Comparison of ENCODE assay signal across 20 mouse cellular contexts in the genomic region with DNA sequence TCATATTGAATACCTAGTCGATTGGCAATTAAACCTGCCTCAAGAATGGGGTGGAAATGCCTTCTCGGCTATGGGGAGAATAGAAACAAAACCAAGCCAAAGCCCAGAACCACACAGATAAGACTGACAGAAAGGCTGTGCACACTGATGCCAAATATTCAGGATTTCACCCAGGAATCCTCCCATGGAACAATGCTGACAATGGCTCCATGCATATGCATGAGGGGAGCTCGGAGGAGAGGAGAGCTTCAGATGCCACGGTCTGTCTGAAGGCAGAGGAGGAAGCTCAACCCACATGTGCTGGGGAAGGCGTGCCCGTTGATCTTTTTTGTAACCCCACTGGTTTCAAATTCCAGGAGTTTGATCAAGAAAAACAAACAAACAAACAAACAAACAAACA. TPM values are rescaled to one million over a fixed set of nuclear protein-coding genes. Genes with fewer than 3 reads are reported as not detected.
A peak's percentile ranks its signal among the peaks of the same experiment; 100 is the strongest.
DNase-seq lines count a peak whose midpoint lies in the region; ATAC-seq and TF ChIP-seq lines count a peak whose summit lies in the region.
"Had no signal": no experiment of that assay in that cellular context is flagged by ENCODE, and none has a peak within 500 bp of the region (broad histone marks: within the 10 kb centered on the region; RNA-seq: fewer than 3 reads in every experiment).

No protein-coding gene starts in this region.

- no peaks in the 10 kb centered on the region for H3K9me3 ChIP-seq in hindbrain, embryonic 12.5 days (replicated peaks)
- H3K9me3 ChIP-seq in midbrain, embryonic 14.5 days (ENCODE audit: control insufficient read depth, low read length): no peaks in the 10 kb centered on the region
- H3K9me3 ChIP-seq: embryonic facial prominence, embryonic 12.5 days; heart, embryonic 13.5 days had no signal

- TF ChIP-seq CTCF in layer of hippocampus, adult 2 months (conservative IDR thresholded peaks at IDR 0.05): no peak

- 0 out of 2 replicates have a peak overlapping the region, but pooled peaks have one; percentile 15 for H3K4me2 ChIP-seq in hindbrain, embryonic 12.5 days (replicated peaks)
- H3K4me2 ChIP-seq in midbrain, embryonic 14.5 days (ENCODE audit: low read length): peak overlapping the region; percentile 34
- H3K4me2 ChIP-seq: embryonic facial prominence, embryonic 12.5 days; heart, embryonic 13.5 days; lung, embryonic 14.5 days had no signal

- H3K4me3 ChIP-seq in layer of hippocampus, adult 2 months: no peak overlapping the region
- H3K4me3 ChIP-seq in hindbrain, embryonic 12.5 days: no peak overlapping the region
- no peak overlapping the region for H3K4me3 ChIP-seq in midbrain, embryonic 14.5 days (replicated peaks; ENCODE audit: low read depth, low read length)
- H3K4me3 ChIP-seq: embryonic facial prominence, embryonic 12.5 days; heart, embryonic 13.5 days; megakaryocyte, embryonic 14.5 days had no signal

- no peak overlapping the region for H3K9ac ChIP-seq in hindbrain, embryonic 12.5 days
- H3K9ac ChIP-seq in midbrain, embryonic 14.5 days (replicated peaks; ENCODE audit: low read length): no peak overlapping the region; the same call in 1 of the 2 replicates
- H3K9ac ChIP-seq: embryonic facial prominence, embryonic 12.5 days; heart, embryonic 13.5 days; lung, embryonic 14.5 days had no signal

- H3K36me3 ChIP-seq in hindbrain, embryonic 12.5 days: no peaks in the 10 kb centered on the region
- H3K36me3 ChIP-seq in midbrain, embryonic 14.5 days (ENCODE audit: control insufficient read depth, insufficient read depth, low read length): no peaks in the 10 kb centered on the region
- H3K36me3 ChIP-seq: embryonic facial prominence, embryonic 12.5 days; heart, embryonic 13.5 days had no signal

- H3K27ac ChIP-seq in layer of hippocampus, adult 2 months: peak overlapping the region; percentile 49; the same call in 1 of the 2 replicates
- peak overlapping the region; percentile 50 for H3K27ac ChIP-seq in hindbrain, embryonic 12.5 days
- peak overlapping the region; percentile 80 for H3K27ac ChIP-seq in midbrain, embryonic 14.5 days (replicated peaks; ENCODE audit: low read depth, low read length)
- H3K27ac ChIP-seq: embryonic facial prominence, embryonic 12.5 days; heart, embryonic 13.5 days had no signal

- no peaks in the 10 kb centered on the region for H3K27me3 ChIP-seq in hindbrain, embryonic 12.5 days
- no peaks in the 10 kb centered on the region for H3K27me3 ChIP-seq in midbrain, embryonic 14.5 days (ENCODE audit: control insufficient read depth, insufficient read depth, low read length)
- H3K27me3 ChIP-seq: embryonic facial prominence, embryonic 12.5 days had no signal

- peaks cover 25% of the 10 kb centered on the region for H3K4me1 ChIP-seq in hindbrain, embryonic 12.5 days
- H3K4me1 ChIP-seq in midbrain, embryonic 14.5 days (ENCODE audit: control insufficient read depth, insufficient read depth, low read length): peaks cover 26% of the 10 kb centered on the region
- H3K4me1 ChIP-seq: embryonic facial prominence, embryonic 12.5 days; megakaryocyte, embryonic 14.5 days had no signal

- WGBS in hindbrain, embryonic 12.5 days: 24% methylated on average over 6 of the region's 6 CpGs
- WGBS in midbrain, embryonic 14.5 days: 2% methylated on average over 6 of the region's 6 CpGs

- no peak for DNase-seq in layer of hippocampus, adult 2 months (ENCODE audit: low spot score in 2 of 2)
- DNase-seq in layer of hippocampus, adult 11-12 months (ENCODE audit: low spot score): no peak
- peak; percentile 83 for DNase-seq in midbrain, embryonic 14.5 days
- DNase-seq in adrenal gland, adult 8-10 months: no peak
- DNase-seq in adrenal gland, postnatal 10 days: no peak
- no peak for DNase-seq in right cerebral cortex, postnatal 25 days
- DNase-seq: B cell, adult 2 months; cerebellum, adult 11-12 months; gastrocnemius, postnatal 36 days; kidney, adult 8-10 months; lung, embryonic 14.5 days had no signal

- ATAC-seq in hindbrain, embryonic 12.5 days (ENCODE audit: low FRiP score): peak; percentile 83
- peak; percentile 76 for ATAC-seq in midbrain, embryonic 14.5 days (ENCODE audit: low FRiP score, low TSS enrichment)
- no peak for ATAC-seq in megakaryocyte, adult 5-6 weeks (ENCODE audit: poor library complexity, severe bottlenecking)

RNA-seq across cellular contexts. Expression of gene Gm10188, which starts 7.4 kb away (rescaled TPM):
- total RNA-seq in layer of hippocampus, adult 2 months (2021): not detected
- 0.49 TPM in 1 of 2 replicates, not detected in the other for polyA plus RNA-seq in hindbrain, embryonic 12.5 days (2016; fragmentation: Nextera tagmentation; extraction: Ambion mirVana)
- 0.70 TPM in 1 of 2 replicates, not detected in the other for polyA plus RNA-seq in midbrain, embryonic 14.5 days (2014; fragmentation: Nextera tagmentation; extraction: Ambion mirVana)
- not detected for total RNA-seq in adrenal gland, adult 8-10 months (2022)
- not detected for total RNA-seq in adrenal gland, postnatal 10 days (2021)
- not detected in 2 replicates for total RNA-seq in megakaryocyte, adult 5-6 weeks (2015)
- total RNA-seq in megakaryocyte, adult 5-6 weeks (2017): not detected in 2 replicates
- total RNA-seq: ES-E14; gastrocnemius, postnatal 36 days; hematopoietic stem cell, adult 5-6 weeks had no signal
- polyA plus RNA-seq: embryonic facial prominence, embryonic 12.5 days; heart, embryonic 13.5 days; large intestine, adult 2 months; limb, embryonic 14.5 days; lung, embryonic 14.5 days had no signal

RNA-seq across cellular contexts. Expression of gene AC124108.1, which starts 30.9 kb away (rescaled TPM):
- under 1 TPM; 0.47 to 0.61 TPM for total RNA-seq in layer of hippocampus, adult 2 months (2021)
- 3.6 and 4.1 TPM in 2 replicates for polyA plus RNA-seq in hindbrain, embryonic 12.5 days (2016; fragmentation: Nextera tagmentation; extraction: Ambion mirVana)
- 4.4 and 4.5 TPM in 2 replicates for polyA plus RNA-seq in midbrain, embryonic 14.5 days (2014; fragmentation: Nextera tagmentation; extraction: Ambion mirVana)
- total RNA-seq in adrenal gland, adult 8-10 months (2022): under 1 TPM; 0.10 to 0.17 (median 0.14) TPM
- under 1 TPM in 1 of 2 experiments, not detected in 1; 0.15 TPM for total RNA-seq in adrenal gland, postnatal 10 days (2021)
- not detected in 2 replicates for total RNA-seq in megakaryocyte, adult 5-6 weeks (2015)
- total RNA-seq in megakaryocyte, adult 5-6 weeks (2017): not detected in 2 replicates
- total RNA-seq: gastrocnemius, postnatal 36 days; hematopoietic stem cell, adult 5-6 weeks had no signal
- polyA plus RNA-seq: heart, embryonic 13.5 days; large intestine, adult 2 months had no signal

RNA-seq across cellular contexts. Expression of gene Lemd1, which starts 30.9 kb away (rescaled TPM):
- total RNA-seq in layer of hippocampus, adult 2 months (2021): under 1 TPM; 0.64 to 0.88 TPM
- polyA plus RNA-seq in hindbrain, embryonic 12.5 days (2016; fragmentation: Nextera tagmentation; extraction: Ambion mirVana): 10.8 and 12.7 TPM in 2 replicates
- 21.2 and 23.2 TPM in 2 replicates for polyA plus RNA-seq in midbrain, embryonic 14.5 days (2014; fragmentation: Nextera tagmentation; extraction: Ambion mirVana)
- under 1 TPM in 3 of 4 experiments, not detected in 1; 0.31 to 0.46 (median 0.46) TPM for total RNA-seq in adrenal gland, adult 8-10 months (2022)
- under 1 TPM; 0.27 to 0.36 TPM for total RNA-seq in adrenal gland, postnatal 10 days (2021)
- not detected in 2 replicates for total RNA-seq in megakaryocyte, adult 5-6 weeks (2015)
- total RNA-seq in megakaryocyte, adult 5-6 weeks (2017): not detected in 2 replicates
- total RNA-seq: gastrocnemius, postnatal 36 days; hematopoietic stem cell, adult 5-6 weeks had no signal
- polyA plus RNA-seq: heart, embryonic 13.5 days had no signal
